Mouse (Mus musculus) liver, embryonic 13.5 days (tissue): ENCODE measurements around the gene Ube2h. TPM values are rescaled to one million over a fixed set of nuclear protein-coding genes. Genes with fewer than 3 reads are reported as not detected.

Experiments used
- microRNA counts: library from miRNA; unstranded; fragments of <30 nt; microRNA quantifications from one replicate; lab custom pipeline; 2016
- microRNA-seq: library from miRNA; unstranded; fragments of <30 nt; microRNA quantifications from one replicate; pipeline ENCODE4, GENCODE M21; 2016
- polyA plus RNA-seq: library from polyadenylated mRNA; unstranded; fragments of >200 nt; fragmentation: Nextera tagmentation; extraction: Ambion mirVana; gene quantifications from 2 replicates; pipeline ENCODE4 v1.2.1, GENCODE M21; 2015

Gene Ube2h
- polyA plus RNA-seq, 1 experiment from 2014 or later, result 25.4 TPM

MicroRNAs within 50 kb of the gene (microRNA counts, 519-probe panel; counts per million panel counts)
- microRNA mmu-miR-182 (lab: Ali Mortazavi, UCI) (114 counts per million), microRNA mmu-miR-183 (lab: Ali Mortazavi, UCI) (114 counts per million), microRNA mmu-miR-96 (lab: Ali Mortazavi, UCI) (1,600 counts per million, percentile 4 among the panel's probes with 10 or more counts)

Small RNA genes within 50 kb of the gene (microRNA-seq; reads per million reads assigned to microRNA genes)
- gene Mir182 (507 reads per million, percentile 69 among the genes with 10 or more reads in this experiment), gene Mir183 (398 reads per million, percentile 66 among the genes with 10 or more reads in this experiment), gene Mir96 (185 reads per million, percentile 57 among the genes with 10 or more reads in this experiment)

Other genes starting within 250 kb of the Ube2h start
- gene Zc3hc1, start 86.5 kb upstream of the Ube2h start, polyA plus RNA-seq, result 33.4 and 33.8 TPM in 2 replicates
- 8.2 and 9.4 TPM in 2 replicates for gene Klhdc10, start 97.3 kb upstream of the Ube2h start, polyA plus RNA-seq
- gene Tmem209, start 205.2 kb upstream of the Ube2h start, polyA plus RNA-seq, result 22.6 and 24.8 TPM in 2 replicates
- 0.12 and 0.30 TPM in 2 replicates for gene Ssmem1, start 205.3 kb upstream of the Ube2h start, polyA plus RNA-seq
- gene Cpa2, start 237.0 kb upstream of the Ube2h start, polyA plus RNA-seq, result 1.1 and 2.5 TPM in 2 replicates